Mouse (Mus musculus) bone marrow, adult 2 months (tissue): ENCODE measurements around the gene Polr2c.

Experiments used
- CTCF ChIP-seq: fragments of 200-500 bp; IDR thresholded peaks from 2 replicates; pipeline ENCODE4 v1.5.1; 2011; ENCODE audit warnings: low read length, control low read depth; ENCODE audit not compliant: control insufficient read depth, insufficient read depth
- POLR2A ChIP-seq: fragments of 200-500 bp; IDR thresholded peaks from 2 replicates; pipeline ENCODE4 v1.6.1; 2011; ENCODE audit warnings: low read depth, mild to moderate bottlenecking, control low read depth, low read length, borderline replicate concordance; ENCODE audit not compliant: control insufficient read depth

DNA sequence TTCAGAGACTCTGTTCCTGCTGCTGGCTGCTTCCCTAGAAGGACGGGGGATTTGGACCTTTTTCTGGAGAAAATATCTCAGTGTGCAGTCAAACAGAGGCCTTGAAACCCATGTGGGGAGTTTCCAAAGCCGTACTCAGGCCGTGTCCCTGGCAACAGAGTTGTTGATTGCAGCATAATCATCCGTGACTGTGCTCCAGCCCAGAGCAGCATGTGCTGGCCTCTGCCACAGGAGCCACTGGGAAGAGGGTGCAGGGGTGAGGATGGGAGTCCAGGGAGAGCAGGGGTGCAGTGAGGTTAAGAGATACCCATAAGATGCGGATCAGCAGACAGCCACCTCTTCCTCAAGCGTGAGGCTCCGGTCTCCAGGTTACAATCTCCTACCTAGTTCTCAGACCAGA, 49.7 kb upstream of the Polr2c start:
- TF ChIP-seq CTCF, result no peak
- TF ChIP-seq POLR2A, result no peak
